In genomic region chr9:58253033-58253804, GRCm38 (mm10) we compare ENCODE assay signal across 8 mouse cellular contexts. TPM values are rescaled to one million over a fixed set of nuclear protein-coding genes. Genes with fewer than 3 reads are reported as not detected.
DNase-seq lines count a peak whose midpoint lies in the region; ATAC-seq lines count a peak whose summit lies in the region.

Stoml1 (plus strand) TSS chr9:58253164.

- intact Hi-C loops in gastrocnemius, postnatal 14 days (cut with DNase I; ENCODE audit: low total_unique reads): no loop called here
- intact Hi-C loops in left cerebral cortex, postnatal 10 days (cut with DNase I): no loop called here

- ATAC-seq in inflammation-experienced regulatory T-cells, adult 6 months: peak; percentile 96
- peak; percentile 98 for ATAC-seq in megakaryocyte-erythroid progenitor cell, adult 5-6 weeks (replicated peaks; ENCODE audit: low FRiP score, low TSS enrichment, poor library complexity, severe bottlenecking)

- peak; percentile 94 for DNase-seq in adipocyte (ENCODE audit: low spot score)
- peak; percentile 98 for DNase-seq in embryo, embryonic 10 days (ENCODE audit: low spot score)
- DNase-seq in gastrocnemius, postnatal 14 days: peak; percentile 94
- peak; percentile 91 to 96 for DNase-seq in left cerebral cortex, postnatal 10 days (ENCODE audit: extremely low spot score in 1 of 2, low spot score in 2 of 2)
- DNase-seq in right cerebral cortex, postnatal 25 days: peak; percentile 91
- peak; percentile 92 to 95 for DNase-seq in urinary bladder, postnatal 4 days (ENCODE audit: low spot score in 2 of 2)

RNA-seq across cellular contexts. Expression of gene Stoml1, which starts in this region (rescaled TPM):
- 1 to 10 TPM; 7.0 to 8.7 TPM for total RNA-seq in gastrocnemius, postnatal 14 days (2021)
- 10 to 100 TPM; 11.9 to 42.4 (median 32.1) TPM for polyA plus RNA-seq in inflammation-experienced regulatory T-cells, adult 6 months (2017; shearing (Covaris generic))
- total RNA-seq in left cerebral cortex, postnatal 10 days (2021): 10 to 100 TPM; 89.0 to 93.1 TPM
- 4.7 and 17.9 TPM in 2 replicates for total RNA-seq in megakaryocyte-erythroid progenitor cell, adult 5-6 weeks (2014; fragmentation: Nextera tagmentation)
- total RNA-seq in megakaryocyte-erythroid progenitor cell, adult 5-6 weeks (2017): 3.5 and 5.3 TPM in 2 replicates

Comparison
In these comparisons a context has a peak if more than half of its experiments do, and no peak if none do; other contexts are left out.
1. Peak in every context shown above with its lines: DNase-seq and ATAC-seq.
2. RNA of gene Stoml1 (total RNA-seq): 89.0 to 93.1 TPM in left cerebral cortex, postnatal 10 days; 3.5 to 17.9 TPM in megakaryocyte-erythroid progenitor cell, adult 5-6 weeks and 7.0 to 8.7 TPM in gastrocnemius, postnatal 14 days; every median in the first group is over 4 times any median in the second.